Mouse (Mus musculus) cortical plate, adult 2 months (tissue): Measurements from ENCODE around the gene Gpkow. TPM values are rescaled to one million over a fixed set of nuclear protein-coding genes. Genes with fewer than 3 reads are reported as not detected.

Experiments used
- H3K27ac ChIP-seq: fragments of 200-500 bp; 2 replicates; pipeline ENCODE4 v1.5.1; 2012; ENCODE audit warnings: low read length, control low read depth, inconsistent platforms; ENCODE audit not compliant: insufficient read depth
- H3K4me1 ChIP-seq: fragments of 200-500 bp; 2 replicates; pipeline ENCODE4 v1.6.1; 2011; ENCODE audit warnings: low read length; ENCODE audit not compliant: control insufficient read depth, insufficient read depth
- H3K4me3 ChIP-seq: fragments of 200-500 bp; 2 replicates; pipeline ENCODE4 v1.5.1; 2011; ENCODE audit warnings: mild to moderate bottlenecking, low read length, control low read depth; ENCODE audit not compliant: insufficient read depth
- CTCF ChIP-seq: fragments of 200-500 bp; IDR thresholded peaks from 2 replicates; pipeline ENCODE4 v1.5.1; 2011; ENCODE audit warnings: mild to moderate bottlenecking, control low read depth, low read length; ENCODE audit not compliant: insufficient read depth; ENCODE audit errors: extremely low read depth
- POLR2A ChIP-seq: fragments of 200-500 bp; IDR thresholded peaks from 2 replicates; pipeline ENCODE4 v1.6.1; 2011; ENCODE audit warnings: mild to moderate bottlenecking, low read length, control low read depth; ENCODE audit not compliant: insufficient read depth; ENCODE audit errors: extremely low read depth
- polyA plus RNA-seq: library from polyadenylated mRNA; depleted of rRNA; stranded (reverse); fragments of >200 nt; gene quantifications from 2 replicates; pipeline ENCODE4 v1.2.3, GENCODE M21; 2012; rRNA removed

The Gpkow gene
- 26.7 and 28.3 TPM in 2 replicates for polyA plus RNA-seq

GRCm38 (mm10) chrX:7696954-7697381, at the start of gene Gpkow:
Gpkow (plus strand) TSS chrX:7697131.
- H3K4me3 ChIP-seq = peak within 1 kb of the TSS; percentile 70
- H3K4me1 ChIP-seq = no peaks in the 10 kb centered on the region
- TF ChIP-seq CTCF (no peak), POLR2A (peak; percentile 68; the same call in 1 of the 2 replicates)
- no peak within 1 kb of the TSS for H3K27ac ChIP-seq

- H3K4me1 ChIP-seq = 0 out of 2 replicates have a peak, but pooled peaks cover 3% of the 10 kb centered on the region
- no peak for TF ChIP-seq POLR2A
- peak overlapping the region; percentile 23 for H3K4me3 ChIP-seq
- H3K27ac ChIP-seq = peak overlapping the region; percentile 85
Measured at GRCm38 (mm10) chrX:7648671-7649304, 48.1 kb upstream of the Gpkow start.

- Histone ChIP-seq H3K27ac (no peak within 1 kb of the TSS), H3K4me3 (no peak within 1 kb of the TSS; the same call in 1 of the 2 replicates), H3K4me1 (no peaks in the 10 kb centered on the region)
- TF ChIP-seq POLR2A = no peak
- no peak for TF ChIP-seq CTCF
Measured at GRCm38 (mm10) chrX:7657221-7657639, 39.7 kb upstream of the Gpkow start, which contains the start of gene Prickle3. Prickle3 (plus strand) TSS chrX:7657260.

DNA sequence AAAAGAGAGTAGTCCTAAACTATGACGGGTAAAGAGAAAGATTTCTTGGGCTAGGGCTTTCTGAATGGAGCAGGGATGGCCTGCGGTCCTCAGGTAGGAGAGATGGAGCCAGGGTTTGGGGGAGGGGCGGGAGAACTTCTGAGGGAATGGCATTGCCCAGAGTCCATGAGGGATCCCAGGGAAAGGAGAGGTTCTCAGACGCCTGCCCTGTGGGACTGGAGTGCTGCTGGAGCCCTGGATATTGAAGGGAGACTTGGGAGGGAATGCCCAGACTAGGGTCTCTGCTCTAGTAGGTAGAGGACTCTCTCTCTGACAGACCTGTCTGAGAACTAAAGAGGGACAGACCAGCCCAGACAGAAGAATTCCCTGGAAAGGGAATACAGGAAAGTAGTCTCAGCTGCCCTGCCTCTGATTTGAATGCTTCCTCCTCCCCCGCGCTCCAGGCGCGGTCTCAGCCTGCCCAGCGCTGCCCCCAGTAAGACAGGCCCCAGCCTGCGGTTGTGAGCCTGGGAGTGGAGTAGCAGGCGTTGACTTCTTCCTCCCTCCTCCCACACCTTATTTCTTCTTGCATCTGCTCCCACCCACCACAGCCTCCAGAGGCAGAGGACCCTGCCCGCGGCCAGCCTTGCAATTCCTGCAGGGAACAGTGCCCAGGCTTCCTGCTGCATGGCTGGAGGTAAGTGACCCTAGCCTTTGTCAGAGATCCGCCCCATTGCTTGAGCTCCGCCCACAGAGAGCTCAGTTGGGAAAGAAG, 38.7 kb upstream of the Gpkow start:
- Histone ChIP-seq H3K4me1 (no peaks in the 10 kb centered on the region), H3K4me3 (no peak overlapping the region), H3K27ac (no peak overlapping the region)
- no peak for TF ChIP-seq POLR2A

- Histone ChIP-seq H3K4me3 (no peak overlapping the region), H3K27ac (no peak overlapping the region), H3K4me1 (no peaks in the 10 kb centered on the region)
- no peak for TF ChIP-seq POLR2A
- TF ChIP-seq CTCF = no peak
Measured at GRCm38 (mm10) chrX:7658785-7659589, 37.9 kb upstream of the Gpkow start.

- Histone ChIP-seq H3K27ac (no peak overlapping the region), H3K4me3 (no peak overlapping the region), H3K4me1 (no peaks in the 10 kb centered on the region)
- TF ChIP-seq CTCF (no peak), POLR2A (no peak)
Measured at GRCm38 (mm10) chrX:7661086-7661485, 35.8 kb upstream of the Gpkow start.

DNA sequence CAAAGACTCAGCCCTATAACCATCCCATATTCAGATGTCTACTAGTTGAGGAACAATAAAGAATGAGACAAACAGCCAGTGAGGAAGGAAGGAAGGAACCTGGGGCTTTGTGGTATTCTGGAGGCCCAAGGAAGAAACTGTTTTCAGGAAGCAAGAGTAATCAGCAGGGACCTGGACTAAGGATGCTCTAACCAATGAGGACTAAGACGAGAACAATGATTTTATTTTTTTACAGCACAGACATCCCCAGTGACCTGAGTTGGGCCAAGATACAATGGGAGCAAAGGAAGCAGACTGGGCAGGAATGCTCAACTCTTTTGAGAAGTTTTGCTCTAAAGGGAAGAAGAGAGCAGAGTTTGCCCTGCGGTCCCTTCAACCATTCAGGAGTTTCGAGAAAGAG, 34.0 kb upstream of the Gpkow start:
- no peaks in the 10 kb centered on the region for H3K4me1 ChIP-seq
- no peak overlapping the region for H3K27ac ChIP-seq
- no peak overlapping the region for H3K4me3 ChIP-seq
- TF ChIP-seq CTCF (no peak), POLR2A (no peak)

DNA sequence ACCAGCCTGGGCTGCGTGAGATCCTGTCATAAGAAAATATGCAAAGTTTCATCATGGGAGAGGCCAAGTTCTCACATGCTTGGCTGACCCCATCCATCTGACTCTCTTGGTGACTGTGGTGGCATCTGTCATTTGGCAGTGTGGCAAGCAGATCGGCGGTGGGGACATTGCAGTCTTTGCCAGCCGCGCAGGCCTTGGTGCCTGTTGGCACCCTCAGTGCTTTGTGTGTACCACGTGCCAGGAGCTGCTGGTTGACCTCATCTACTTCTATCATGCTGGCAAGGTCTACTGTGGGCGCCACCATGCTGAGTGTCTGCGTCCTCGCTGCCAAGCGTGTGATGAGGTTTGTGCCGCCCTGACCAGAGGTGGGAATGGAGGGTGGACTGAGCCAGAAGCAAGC, 32.1 kb upstream of the Gpkow start:
- TF ChIP-seq CTCF = no peak
- no peak for TF ChIP-seq POLR2A
- Histone ChIP-seq H3K27ac (no peak overlapping the region), H3K4me3 (no peak overlapping the region), H3K4me1 (no peaks in the 10 kb centered on the region)

GRCm38 (mm10) chrX:7665739-7666502, 31.0 kb upstream of the Gpkow start:
- no peak overlapping the region for H3K27ac ChIP-seq
- TF ChIP-seq POLR2A = no peak
- TF ChIP-seq CTCF = no peak
- H3K4me3 ChIP-seq = no peak overlapping the region
- H3K4me1 ChIP-seq = no peaks in the 10 kb centered on the region
